Mouse (Mus musculus) testis, adult 2 months (tissue): ENCODE measurements around the gene Serpine1.

Source experiments
- CTCF ChIP-seq: fragments of 200-500 bp; IDR thresholded peaks from 2 replicates; pipeline ENCODE4 v1.5.1; 2012; ENCODE audit warnings: low read depth, mild to moderate bottlenecking, inconsistent platforms, low read length, moderate library complexity; ENCODE audit not compliant: control insufficient read depth, insufficient read depth, insufficient replicate concordance
- POLR2A ChIP-seq: fragments of 200-500 bp; IDR thresholded peaks from 2 replicates; pipeline ENCODE4 v1.6.1; 2012; ENCODE audit warnings: low read depth, mild to moderate bottlenecking, inconsistent platforms, low read length, moderate library complexity; ENCODE audit not compliant: control insufficient read depth

GRCm38 (mm10) chr5:137102078-137102477 is 30.0 kb upstream of the Serpine1 start:
- no peak for TF ChIP-seq CTCF
- TF ChIP-seq POLR2A: no peak
